Mouse (Mus musculus) G1E (cell line): Measurements from ENCODE around the gene Mrps18b. TPM values are rescaled to one million over a fixed set of nuclear protein-coding genes. Genes with fewer than 3 reads are reported as not detected.
A peak's percentile ranks its signal among the peaks of the same experiment; 100 is the strongest.

Experiments
- ATAC-seq: 2 replicates; pipeline ENCODE4 v1.8.0; 2016; ENCODE audit warnings: mild to moderate bottlenecking; ENCODE audit not compliant: insufficient number of reproducible peaks, poor library complexity, low FRiP score, severe bottlenecking; ENCODE audit errors: extremely low read depth
- DNase-seq: peaks from one replicate; pipeline ENCODE4 v3.0.0; 2012; ENCODE audit warnings: low spot score
- H3K27me3 ChIP-seq: 2 replicates; pipeline ENCODE4 v1.6.1; 2012; ENCODE audit warnings: mild to moderate bottlenecking, low read length, inconsistent platforms; ENCODE audit not compliant: insufficient read depth
- H3K36me3 ChIP-seq: replicated peaks from 2 replicates; pipeline ENCODE3; 2012; ENCODE audit warnings: mild to moderate bottlenecking, inconsistent platforms
- H3K4me1 ChIP-seq: 2 replicates; pipeline ENCODE4 v1.6.1; 2012; ENCODE audit warnings: low read depth, low read length, inconsistent platforms, mixed read lengths; ENCODE audit not compliant: insufficient read depth
- H3K4me3 ChIP-seq: 2 replicates; pipeline ENCODE4 v1.5.1; 2012; ENCODE audit warnings: low read depth, mild to moderate bottlenecking, inconsistent platforms, low read length, moderate library complexity, mixed read lengths
- H3K9me3 ChIP-seq: replicated peaks from 2 replicates; pipeline ENCODE4 v1.6.1; 2012; ENCODE audit warnings: inconsistent platforms
- CTCF ChIP-seq: IDR thresholded peaks from 2 replicates; pipeline ENCODE4 v1.5.1; 2012; ENCODE audit warnings: low read depth, low read length, inconsistent platforms, mixed read lengths
- GATA1 ChIP-seq: IDR thresholded peaks from 2 replicates; pipeline ENCODE4 v1.6.1; 2012; ENCODE audit warnings: borderline replicate concordance, low read length, inconsistent platforms, mixed read lengths
- GATA2 ChIP-seq: IDR thresholded peaks from 2 replicates; pipeline ENCODE4 v1.6.1; 2012; ENCODE audit warnings: low read depth, low read length, inconsistent platforms, borderline replicate concordance
- POLR2AphosphoS5 ChIP-seq: IDR thresholded peaks from 2 replicates; pipeline ENCODE4 v1.6.1; 2012; ENCODE audit warnings: low read depth, low read length, inconsistent platforms; ENCODE audit not compliant: insufficient replicate concordance
- TAL1 ChIP-seq: conservative IDR thresholded peaks from 2 replicates; pipeline ENCODE4 v1.6.1; 2012; ENCODE audit warnings: low read depth, low read length, inconsistent platforms, mixed read lengths
- polyA plus RNA-seq: library from polyadenylated mRNA; stranded (reverse); fragments of >175 nt; gene quantifications from 2 replicates; pipeline ENCODE4 v1.2.3, GENCODE M21; 2012
- total RNA-seq, 2 experiments: library from RNA; stranded (forward) in 1 of 2; stranded (reverse) in 1 of 2; fragments of 200-1000 nt in 1 of 2; fragments of >200 nt in 1 of 2; fragmentation: Nextera tagmentation in 1 of 2; gene quantifications; 2 replicates each; pipeline ENCODE4 v1.2.3; 2014 to 2017

Gene Mrps18b
- total and polyA plus RNA-seq, 3 experiments, result 7.8 to 107 (median 103) TPM

DNA sequence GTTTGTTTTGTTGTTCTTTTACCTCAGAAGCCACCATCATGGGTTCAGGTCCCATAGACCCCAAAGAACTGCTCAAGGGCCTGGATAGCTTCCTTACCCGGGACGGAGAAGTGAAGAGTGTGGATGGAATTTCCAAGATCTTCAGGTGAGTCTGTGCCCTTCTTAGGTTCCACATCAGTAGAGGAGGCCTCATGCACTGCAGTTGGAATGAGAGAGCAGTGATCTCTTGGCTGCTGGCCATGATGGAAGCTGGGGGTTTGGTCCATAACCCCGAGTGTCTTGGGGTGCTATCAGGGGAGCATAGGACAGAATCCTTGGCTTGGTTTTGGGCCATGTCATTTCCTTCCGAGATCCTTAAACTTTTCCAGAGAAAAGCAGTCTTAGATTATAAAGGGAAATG lies 7.1 kb upstream of the Mrps18b start:
- no peak for ATAC-seq
- DNase-seq, result no peak
- Histone ChIP-seq H3K4me3 (no peak overlapping the region), H3K36me3 (peaks cover 70% of the 10 kb centered on the region), H3K27me3 (no peaks in the 10 kb centered on the region), H3K4me1 (peaks cover 88% of the 10 kb centered on the region), H3K9me3 (no peaks in the 10 kb centered on the region)
- no peak for TF ChIP-seq TAL1
- TF ChIP-seq GATA1, result no peak
- no peak for TF ChIP-seq CTCF
- TF ChIP-seq POLR2AphosphoS5, result no peak
- no peak for TF ChIP-seq GATA2

DNA sequence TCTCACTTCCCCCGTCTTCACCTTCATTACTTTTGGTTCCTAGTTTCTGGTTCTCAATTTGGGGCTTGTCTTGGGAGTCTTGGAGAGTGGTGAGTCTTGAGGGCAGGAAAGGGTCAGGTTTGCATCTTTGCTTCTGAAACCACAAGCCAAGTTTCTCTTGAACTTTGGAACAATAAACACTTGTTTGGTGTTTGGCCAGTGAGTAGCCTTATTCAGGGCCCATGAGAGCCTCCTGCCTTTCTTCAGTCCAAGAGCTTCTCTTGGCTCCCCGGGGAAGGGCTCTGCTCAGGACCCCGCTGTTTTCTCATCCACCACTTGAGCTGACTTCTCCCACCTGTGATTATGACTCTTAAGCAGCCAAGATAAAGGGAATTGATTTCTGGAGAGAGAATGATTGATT lies 6.4 kb upstream of the Mrps18b start:
- Histone ChIP-seq H3K4me1 (peaks cover 81% of the 10 kb centered on the region), H3K27me3 (no peaks in the 10 kb centered on the region), H3K9me3 (no peaks in the 10 kb centered on the region), H3K4me3 (no peak overlapping the region; the same call in 1 of the 2 replicates), H3K36me3 (peaks cover 67% of the 10 kb centered on the region)
- TF ChIP-seq GATA1 (no peak), TAL1 (no peak), GATA2 (no peak), POLR2AphosphoS5 (no peak; the same call in 1 of the 2 replicates), CTCF (no peak)
- ATAC-seq, result no peak
- no peak for DNase-seq

DNA sequence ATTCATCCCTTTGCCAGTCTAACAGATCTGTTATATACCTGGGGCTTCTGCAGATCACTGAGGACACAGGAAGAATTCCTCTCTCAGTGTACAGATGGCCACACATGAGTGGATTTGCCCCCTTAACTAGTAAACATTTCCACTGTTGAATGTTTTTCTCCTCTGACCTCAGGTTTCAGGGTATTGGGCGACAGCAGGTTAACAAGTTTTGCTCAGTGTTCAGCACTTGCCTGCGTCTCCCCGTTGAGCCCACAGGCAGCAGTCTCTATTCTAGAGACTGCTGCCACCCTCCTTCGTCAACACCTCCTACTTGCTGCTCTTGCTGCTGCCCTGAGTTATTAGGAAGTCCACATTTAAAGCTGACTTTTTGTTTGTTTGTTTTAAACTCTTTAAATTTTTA lies 5.5 kb upstream of the Mrps18b start:
- peaks cover 76% of the 10 kb centered on the region for H3K4me1 ChIP-seq
- H3K9me3 ChIP-seq, result no peaks in the 10 kb centered on the region
- no peak for TF ChIP-seq POLR2AphosphoS5
- H3K27me3 ChIP-seq, result no peaks in the 10 kb centered on the region
- peaks cover 69% of the 10 kb centered on the region for H3K36me3 ChIP-seq
- ATAC-seq (no peak), DNase-seq (no peak)
- no peak overlapping the region for H3K4me3 ChIP-seq

DNA sequence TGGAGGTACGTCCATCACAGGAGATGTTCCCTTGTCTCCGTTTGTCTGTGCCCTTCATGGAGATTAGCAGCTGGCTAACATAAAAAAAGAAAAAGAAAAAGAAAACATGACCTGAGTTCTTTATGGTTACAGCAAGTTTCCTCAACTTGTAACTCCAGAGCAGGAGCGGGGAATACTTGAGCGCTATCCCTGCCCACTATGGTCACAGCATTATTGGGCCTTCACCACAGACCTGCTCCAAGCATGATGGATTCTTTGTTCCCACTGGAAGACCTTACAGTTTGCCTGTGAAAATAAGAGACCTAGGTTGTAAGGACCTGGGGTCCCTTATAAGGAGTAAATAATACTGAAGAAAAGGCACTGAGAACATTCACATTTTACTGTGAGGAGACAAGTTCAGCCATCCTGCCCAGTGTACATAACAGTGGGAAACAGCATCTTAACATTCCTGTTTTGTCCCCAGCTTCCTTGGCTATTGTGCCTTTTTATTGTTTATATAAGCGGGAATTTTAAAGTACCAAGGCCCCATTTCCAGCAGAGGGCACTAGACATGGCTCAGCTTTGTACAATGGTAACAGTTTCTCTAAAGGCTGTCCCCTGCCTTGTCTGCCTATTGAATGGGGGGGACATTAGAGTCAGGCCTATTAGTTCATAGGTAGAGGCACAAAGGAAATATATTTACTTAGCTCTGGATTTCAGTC lies 4.8 kb upstream of the Mrps18b start:
- Histone ChIP-seq H3K4me1 (peaks cover 69% of the 10 kb centered on the region), H3K27me3 (no peaks in the 10 kb centered on the region), H3K9me3 (no peaks in the 10 kb centered on the region), H3K36me3 (peaks cover 62% of the 10 kb centered on the region), H3K4me3 (peak overlapping the region; percentile 24; the same call in 1 of the 2 replicates)
- no peak for TF ChIP-seq GATA2
- peak; percentile 39; the same call in 1 of the 2 replicates for TF ChIP-seq CTCF
- TF ChIP-seq GATA1, result no peak
- ATAC-seq, result no peak
- DNase-seq, result no peak

DNA sequence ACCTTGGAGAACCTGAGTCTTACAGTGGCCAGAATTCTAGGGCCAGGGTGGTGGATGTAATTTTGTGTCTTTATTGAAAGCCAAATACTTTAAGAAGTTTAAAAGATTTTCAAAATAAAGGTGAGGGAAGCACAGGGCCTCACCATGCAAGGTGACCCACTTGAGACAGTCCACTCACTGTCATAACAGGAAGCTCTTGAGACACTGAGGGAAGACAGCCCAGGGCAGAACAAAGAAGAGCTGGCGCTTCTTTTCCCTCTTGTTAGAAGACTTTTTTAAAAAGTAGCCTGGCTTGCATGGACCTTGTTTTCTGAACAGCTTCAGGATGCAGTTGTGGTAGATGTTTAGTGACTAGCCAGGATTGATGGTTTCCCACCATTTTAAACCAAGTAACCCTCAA lies 4.2 kb upstream of the Mrps18b start:
- DNase-seq (no peak), ATAC-seq (no peak)
- Histone ChIP-seq H3K9me3 (no peaks in the 10 kb centered on the region), H3K4me3 (no peak overlapping the region; the same call in 1 of the 2 replicates), H3K27me3 (no peaks in the 10 kb centered on the region), H3K36me3 (peaks cover 57% of the 10 kb centered on the region), H3K4me1 (peaks cover 64% of the 10 kb centered on the region)
- no peak for TF ChIP-seq TAL1
- TF ChIP-seq POLR2AphosphoS5, result no peak; the same call in 1 of the 2 replicates
- TF ChIP-seq GATA1, result no peak
- TF ChIP-seq CTCF, result no peak
- no peak for TF ChIP-seq GATA2

DNA sequence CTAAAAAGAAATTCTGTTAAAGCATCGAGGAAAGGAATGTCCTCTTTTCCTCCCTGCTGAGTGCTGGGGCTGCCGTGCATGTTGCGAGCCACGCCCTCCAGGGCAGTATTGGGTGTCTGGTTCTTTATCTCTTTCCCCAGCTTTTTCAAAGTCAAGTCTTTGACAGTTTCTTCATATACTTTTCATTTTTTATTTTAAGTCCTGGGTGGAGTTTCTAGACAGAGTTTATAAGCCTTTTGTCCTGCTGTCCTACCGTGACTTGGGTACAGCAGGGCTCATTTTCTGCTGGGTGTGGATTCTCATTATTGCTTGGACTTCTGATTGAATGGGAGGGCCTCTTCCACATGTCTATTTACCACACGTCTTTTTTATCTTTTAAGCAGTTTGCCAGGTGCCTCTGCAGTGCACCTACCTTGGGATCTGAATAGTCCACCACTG lies 3.7 kb upstream of the Mrps18b start:
- no peak for TF ChIP-seq CTCF
- TF ChIP-seq TAL1, result peak; percentile 63
- Histone ChIP-seq H3K36me3 (peaks cover 53% of the 10 kb centered on the region), H3K4me1 (peaks cover 61% of the 10 kb centered on the region), H3K27me3 (no peaks in the 10 kb centered on the region), H3K4me3 (peak overlapping the region; percentile 64; the same call in 1 of the 2 replicates), H3K9me3 (no peaks in the 10 kb centered on the region)
- peak; percentile 5; the same call in 1 of the 2 replicates for ATAC-seq
- no peak for DNase-seq
